Comparison of ENCODE assay signal across 18 mouse cellular contexts in the genomic region with DNA sequence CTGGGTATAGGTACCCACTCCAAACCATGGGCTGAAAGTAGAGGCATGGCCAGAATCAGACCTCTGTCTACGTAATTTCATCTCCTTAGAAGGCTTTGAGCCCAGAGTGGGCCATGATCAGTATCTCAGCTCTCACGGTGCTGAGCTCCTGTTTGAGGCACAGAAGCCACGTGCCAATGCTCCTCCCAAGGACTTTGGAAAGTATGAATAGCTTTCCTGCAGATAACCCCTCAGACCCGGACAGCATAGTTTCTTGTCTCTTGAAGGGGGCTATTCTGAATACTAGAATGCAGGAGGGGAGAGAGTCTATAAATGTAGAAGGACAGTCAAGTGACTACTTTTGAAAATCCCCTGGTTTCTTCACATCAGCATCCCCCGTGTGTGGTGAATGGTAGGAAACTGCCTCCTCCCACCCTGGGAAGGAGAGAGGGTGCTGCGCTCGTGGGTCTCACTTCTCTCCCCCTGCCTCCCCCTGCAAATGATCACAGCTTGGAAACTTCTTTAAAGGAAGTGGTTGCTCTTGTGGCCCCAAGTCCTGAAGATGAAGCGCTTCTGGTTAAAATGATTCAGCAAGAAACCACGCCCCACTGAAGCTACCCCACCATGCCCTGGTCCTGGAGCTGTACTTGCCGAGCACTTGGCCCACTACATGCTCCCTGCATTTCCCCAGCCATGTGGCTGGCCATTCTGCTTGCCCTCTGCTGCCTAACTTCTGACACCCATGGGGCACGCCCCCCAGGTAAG. TPM values are rescaled to one million over a fixed set of nuclear protein-coding genes. Genes with fewer than 3 reads are reported as not detected.
A peak's percentile ranks its signal among the peaks of the same experiment; 100 is the strongest.
DNase-seq lines count a peak whose midpoint lies in the region; ATAC-seq and TF ChIP-seq lines count a peak whose summit lies in the region.
"Had no signal": no experiment of that assay in that cellular context is flagged by ENCODE, and none has a peak within 500 bp of the region (broad histone marks: within the 10 kb centered on the region; RNA-seq: fewer than 3 reads in every experiment).

A gene (plus strand): TSS at position 569 of the 744 bp plus-strand sequence.

- peak within 1 kb of the TSS; percentile 39 for H3K27ac ChIP-seq in spleen, adult 2 months (ENCODE audit: insufficient read depth, low read length)
- H3K27ac ChIP-seq in hindbrain, embryonic 14.5 days: no peak within 1 kb of the TSS
- H3K27ac ChIP-seq: embryonic facial prominence, embryonic 12.5 days; forebrain, embryonic 15.5 days; heart, embryonic 13.5 days; intestine, embryonic 15.5 days; limb, embryonic 13.5 days; midbrain, embryonic 10.5 days had no signal

- no peaks in the 10 kb centered on the region for H3K36me3 ChIP-seq in spleen, adult 2 months (ENCODE audit: control insufficient read depth, insufficient read depth, low read length)
- H3K36me3 ChIP-seq in hindbrain, embryonic 14.5 days (replicated peaks; ENCODE audit: control insufficient read depth, insufficient read depth): no peaks in the 10 kb centered on the region
- H3K36me3 ChIP-seq: embryonic facial prominence, embryonic 12.5 days; forebrain, embryonic 15.5 days; heart, embryonic 13.5 days; intestine, embryonic 15.5 days; limb, embryonic 13.5 days; midbrain, embryonic 10.5 days had no signal

- WGBS in spleen, adult 2 months: 12% methylated on average over 11 of the region's 11 CpGs
- 83% methylated on average over 11 of the region's 11 CpGs for WGBS in hindbrain, embryonic 14.5 days

- no peaks in the 10 kb centered on the region for H3K9me3 ChIP-seq in hindbrain, embryonic 14.5 days (ENCODE audit: control insufficient read depth, low read length)
- H3K9me3 ChIP-seq: embryonic facial prominence, embryonic 12.5 days; forebrain, embryonic 15.5 days; heart, embryonic 13.5 days; intestine, embryonic 15.5 days; limb, embryonic 13.5 days; midbrain, embryonic 10.5 days had no signal

- no peak within 1 kb of the TSS for H3K9ac ChIP-seq in hindbrain, embryonic 14.5 days
- H3K9ac ChIP-seq: embryonic facial prominence, embryonic 12.5 days; forebrain, embryonic 15.5 days; heart, embryonic 13.5 days; intestine, embryonic 15.5 days; limb, embryonic 13.5 days had no signal

- peak within 1 kb of the TSS; percentile 25; the same call in 1 of the 2 replicates for H3K4me3 ChIP-seq in spleen, adult 2 months (ENCODE audit: extremely low read depth, insufficient read depth, insufficient read length)
- H3K4me3 ChIP-seq in hindbrain, embryonic 14.5 days (replicated peaks; ENCODE audit: low read length): no peak within 1 kb of the TSS
- H3K4me3 ChIP-seq: embryonic facial prominence, embryonic 12.5 days; forebrain, embryonic 15.5 days; heart, embryonic 13.5 days; intestine, embryonic 15.5 days; limb, embryonic 13.5 days; midbrain, embryonic 10.5 days had no signal

- no peak for TF ChIP-seq CTCF in spleen, adult 2 months (IDR thresholded peaks at IDR 0.05; ENCODE audit: extremely low read depth, insufficient read depth, insufficient read length, insufficient replicate concordance)

- DNase-seq in spleen, adult 2 months (ENCODE audit: low read depth in 1 of 2, low spot score in 2 of 2): peak; percentile 34 to 49
- no peak for DNase-seq in spleen, postnatal 4 days (ENCODE audit: low spot score in 2 of 2)
- DNase-seq in thymus, postnatal 4 days: peak; percentile 58
- DNase-seq in gastrocnemius, postnatal 10 days: no peak
- DNase-seq in hindbrain, embryonic 14.5 days (ENCODE audit: low spot score): no peak
- no peak for DNase-seq in left cerebral cortex, adult 18-20 months (ENCODE audit: low spot score in 2 of 2)
- DNase-seq: adrenal gland, adult 2 months; cerebellum, adult 11-12 months had no signal

- H3K4me2 ChIP-seq in hindbrain, embryonic 14.5 days (replicated peaks): no peak within 1 kb of the TSS
- H3K4me2 ChIP-seq: embryonic facial prominence, embryonic 12.5 days; forebrain, embryonic 15.5 days; heart, embryonic 13.5 days; intestine, embryonic 15.5 days; limb, embryonic 13.5 days had no signal

- no peak for ATAC-seq in erythroid progenitor cell, adult 5-6 weeks (replicated peaks; ENCODE audit: low FRiP score, poor library complexity, severe bottlenecking)
- peak; percentile 61 for ATAC-seq in megakaryocyte-erythroid progenitor cell, adult 5-6 weeks (replicated peaks; ENCODE audit: low FRiP score, low TSS enrichment, poor library complexity, severe bottlenecking)
- no peak for ATAC-seq in hindbrain, embryonic 14.5 days (ENCODE audit: low FRiP score)
- ATAC-seq: forebrain, embryonic 15.5 days; intestine, embryonic 15.5 days had no signal

- no peaks in the 10 kb centered on the region for H3K27me3 ChIP-seq in spleen, adult 2 months (ENCODE audit: control insufficient read depth, insufficient read depth, low read length)
- H3K27me3 ChIP-seq in hindbrain, embryonic 14.5 days (ENCODE audit: control insufficient read depth, insufficient read depth, low read length): no peaks in the 10 kb centered on the region
- H3K27me3 ChIP-seq: embryonic facial prominence, embryonic 12.5 days; forebrain, embryonic 15.5 days; heart, embryonic 13.5 days; intestine, embryonic 15.5 days; limb, embryonic 13.5 days had no signal

- H3K4me1 ChIP-seq in spleen, adult 2 months (ENCODE audit: control insufficient read depth, insufficient read depth, insufficient read length): peaks cover 6% of the 10 kb centered on the region; the same call in 1 of the 2 replicates
- no peaks in the 10 kb centered on the region for H3K4me1 ChIP-seq in hindbrain, embryonic 14.5 days (replicated peaks; ENCODE audit: control insufficient read depth, insufficient read depth, low read length)
- H3K4me1 ChIP-seq: embryonic facial prominence, embryonic 12.5 days; forebrain, embryonic 15.5 days; heart, embryonic 13.5 days; intestine, embryonic 15.5 days; limb, embryonic 13.5 days; midbrain, embryonic 10.5 days had no signal

- no peak for TF ChIP-seq POLR2A in spleen, adult 2 months (IDR thresholded peaks at IDR 0.05; ENCODE audit: low read depth, low read length)

RNA-seq across cellular contexts. Expression of the gene that starts here (rescaled TPM):
- 10.8 and 11.8 TPM in 2 replicates for polyA plus RNA-seq in spleen, adult 2 months (2012; rRNA removed)
- total RNA-seq in erythroid progenitor cell, adult 5-6 weeks (2015; ENCODE audit: low replicate concordance): 26.8 and 31.7 TPM in 2 replicates
- 10.7 and 24.7 TPM in 2 replicates for total RNA-seq in erythroid progenitor cell, adult 5-6 weeks (2017; ENCODE audit: low replicate concordance)
- total RNA-seq in megakaryocyte-erythroid progenitor cell, adult 5-6 weeks (2014; fragmentation: Nextera tagmentation): 3.8 and 7.0 TPM in 2 replicates
- 12.1 and 19.5 TPM in 2 replicates for total RNA-seq in megakaryocyte-erythroid progenitor cell, adult 5-6 weeks (2017)
- not detected for total RNA-seq in gastrocnemius, postnatal 10 days (2021)
- 0.43 and 0.54 TPM in 2 replicates for polyA plus RNA-seq in hindbrain, embryonic 14.5 days (2014; fragmentation: Nextera tagmentation; extraction: Ambion mirVana)
- total RNA-seq in left cerebral cortex, adult 18-20 months (2021): not detected
- total RNA-seq: adrenal gland, adult 2 months; ES-E14; layer of hippocampus, postnatal 10 days had no signal

Comparison
In these comparisons a context has a peak if more than half of its experiments do, and no peak if none do; other contexts are left out.
1. RNA of the gene that starts here (total RNA-seq): 10.7 to 31.7 TPM in erythroid progenitor cell, adult 5-6 weeks and 3.8 to 19.5 TPM in megakaryocyte-erythroid progenitor cell, adult 5-6 weeks; not detected in gastrocnemius, postnatal 10 days and not detected in left cerebral cortex, adult 18-20 months; every median in the first group is over 4 times any median in the second.
2. DNase-seq: peak in spleen, adult 2 months (2 of 2) and thymus, postnatal 4 days (single experiment); none in spleen, postnatal 4 days (0 of 2), gastrocnemius, postnatal 10 days (single experiment), hindbrain, embryonic 14.5 days (single experiment) and left cerebral cortex, adult 18-20 months (0 of 2).